Mouse (Mus musculus): ENCODE measurements around the gene Sun5.

- TF ChIP-seq ZNF384 (IDR thresholded peaks at IDR 0.05; ENCODE audit: low read depth, low read length) (no peak), CHD2 (IDR thresholded peaks at IDR 0.05; ENCODE audit: low read depth, low read length) (no peak), HCFC1 (IDR thresholded peaks at IDR 0.05; ENCODE audit: borderline replicate concordance, insufficient read depth, low read length) (no peak)
These were observed 17.3 kb downstream of the Sun5 start for GRCm38 (mm10) chr2:153853544-153853943.
